Mouse (Mus musculus): Measurements from ENCODE around the gene Slc9b2. TPM values are rescaled to one million over a fixed set of nuclear protein-coding genes. Genes with fewer than 3 reads are reported as not detected.

Gene Slc9b2
- polyA plus RNA-seq, 1 experiment from 2014 or later, result 1.8 TPM

GRCm38 (mm10) chr3:135300081-135300480 lies 7.4 kb upstream of the Slc9b2 start:
- H3K27ac ChIP-seq, result no peak overlapping the region
- no peaks in the 10 kb centered on the region for H3K9me3 ChIP-seq (ENCODE audit: control insufficient read depth, low read length)
- no peak for ATAC-seq (ENCODE audit: low FRiP score)
- no peak overlapping the region for H3K4me2 ChIP-seq (replicated peaks)
- no peak overlapping the region for H3K4me3 ChIP-seq (replicated peaks; ENCODE audit: low read length)
- no peaks in the 10 kb centered on the region for H3K36me3 ChIP-seq (replicated peaks; ENCODE audit: control insufficient read depth, insufficient read depth)
- H3K9ac ChIP-seq, result no peak overlapping the region
- H3K27me3 ChIP-seq (ENCODE audit: control insufficient read depth, insufficient read depth, low read length), result no peaks in the 10 kb centered on the region
- WGBS, result 53% methylated on average over 6 of the region's 6 CpGs
- H3K4me1 ChIP-seq (replicated peaks; ENCODE audit: control insufficient read depth, insufficient read depth, low read length), result peaks cover 5% of the 10 kb centered on the region; the same call in 1 of the 2 replicates
- DNase-seq (ENCODE audit: low spot score), result no peak

DNA sequence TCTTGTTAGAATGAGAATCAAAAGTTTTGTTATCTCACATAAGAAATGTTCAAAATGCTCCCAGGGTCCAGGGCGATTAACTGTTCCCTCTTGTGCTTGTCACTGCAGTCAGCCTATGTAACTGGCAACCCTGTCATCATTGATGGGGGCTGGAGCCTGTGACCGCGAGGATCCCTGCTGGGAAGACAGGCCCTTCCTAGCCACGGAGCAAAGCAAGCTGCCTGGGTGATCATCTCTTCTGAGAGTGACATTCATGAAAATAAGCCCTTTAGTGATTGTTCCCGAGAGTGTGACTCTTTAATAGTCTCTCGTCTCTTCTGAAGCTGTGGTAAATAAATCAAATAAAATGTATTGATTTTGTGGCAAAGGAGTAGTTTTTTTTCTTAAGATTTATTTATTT lies 3.4 kb upstream of the Slc9b2 start:
- Histone ChIP-seq H3K27me3 (ENCODE audit: control insufficient read depth, insufficient read depth, low read length) (no peaks in the 10 kb centered on the region), H3K4me3 (replicated peaks; ENCODE audit: low read length) (no peak overlapping the region), H3K36me3 (replicated peaks; ENCODE audit: control insufficient read depth, insufficient read depth) (no peaks in the 10 kb centered on the region), H3K9ac (no peak overlapping the region), H3K4me2 (replicated peaks) (no peak overlapping the region), H3K4me1 (replicated peaks; ENCODE audit: control insufficient read depth, insufficient read depth, low read length) (peaks cover 13% of the 10 kb centered on the region; the same call in 1 of the 2 replicates), H3K27ac (no peak overlapping the region), H3K9me3 (ENCODE audit: control insufficient read depth, low read length) (no peaks in the 10 kb centered on the region)
- WGBS, result 12% methylated on average over 6 of the region's 6 CpGs
- no peak for ATAC-seq (ENCODE audit: low FRiP score)
- no peak for DNase-seq (ENCODE audit: low spot score)

GRCm38 (mm10) chr3:135304566-135304965 lies 2.9 kb upstream of the Slc9b2 start:
- H3K36me3 ChIP-seq (replicated peaks; ENCODE audit: control insufficient read depth, insufficient read depth), result no peaks in the 10 kb centered on the region
- H3K9me3 ChIP-seq (ENCODE audit: control insufficient read depth, low read length), result no peaks in the 10 kb centered on the region
- H3K9ac ChIP-seq, result no peak overlapping the region
- no peak overlapping the region for H3K27ac ChIP-seq
- H3K4me1 ChIP-seq (replicated peaks; ENCODE audit: control insufficient read depth, insufficient read depth, low read length), result peaks cover 13% of the 10 kb centered on the region; the same call in 1 of the 2 replicates
- 10% methylated on average over 9 of the region's 9 CpGs for WGBS
- no peaks in the 10 kb centered on the region for H3K27me3 ChIP-seq (ENCODE audit: control insufficient read depth, insufficient read depth, low read length)
- H3K4me3 ChIP-seq (replicated peaks; ENCODE audit: low read length), result no peak overlapping the region
- H3K4me2 ChIP-seq (replicated peaks), result no peak overlapping the region
- ATAC-seq (ENCODE audit: low FRiP score) (no peak), DNase-seq (ENCODE audit: low spot score) (no peak)

DNA sequence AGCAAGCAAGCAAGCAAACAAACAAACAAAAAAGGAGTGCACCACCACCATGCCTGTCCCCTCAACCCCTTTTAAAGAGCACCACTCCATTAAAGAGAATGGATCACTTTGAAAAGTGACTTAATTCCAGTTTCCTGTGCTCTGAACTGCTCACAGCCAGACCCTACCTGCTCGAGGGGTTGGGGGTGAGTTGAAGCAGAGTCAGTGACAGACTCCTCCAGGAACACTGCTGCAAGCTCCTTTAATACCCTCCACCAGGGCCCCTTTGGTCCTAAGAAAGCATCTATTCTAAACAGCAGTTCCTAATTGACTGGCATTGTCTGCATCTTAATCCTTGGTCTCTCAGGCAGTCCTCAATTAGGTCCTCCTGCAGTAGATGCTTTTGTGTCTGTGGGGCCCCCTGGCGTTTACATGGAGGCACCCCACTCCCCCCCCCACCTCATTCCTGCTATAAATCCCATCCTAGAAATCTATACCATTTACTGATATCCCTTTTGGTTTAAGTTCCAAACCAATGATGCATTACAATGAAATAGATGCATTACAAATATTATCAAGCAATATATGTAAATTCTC lies 5.5 kb downstream of the Slc9b2 start:
- no peak for ATAC-seq (ENCODE audit: low FRiP score)

GRCm38 (mm10) chr3:135313727-135314126 lies 6.2 kb downstream of the Slc9b2 start:
- Histone ChIP-seq H3K4me3 (replicated peaks; ENCODE audit: low read length) (no peak overlapping the region), H3K36me3 (replicated peaks; ENCODE audit: control insufficient read depth, insufficient read depth) (no peaks in the 10 kb centered on the region)
- no peak for DNase-seq (ENCODE audit: low spot score)

More for the DNA sequence above, 5.5 kb downstream of the Slc9b2 start:
- no peaks in the 10 kb centered on the region for H3K27me3 ChIP-seq (ENCODE audit: control insufficient read depth, insufficient read depth, low read length)
- no peak overlapping the region for H3K27ac ChIP-seq
- H3K4me3 ChIP-seq (replicated peaks; ENCODE audit: low read length), result no peak overlapping the region
- no peak for DNase-seq (ENCODE audit: low spot score)
- H3K36me3 ChIP-seq (replicated peaks; ENCODE audit: control insufficient read depth, insufficient read depth), result no peaks in the 10 kb centered on the region
- H3K4me2 ChIP-seq (replicated peaks), result no peak overlapping the region
- H3K4me1 ChIP-seq (replicated peaks; ENCODE audit: control insufficient read depth, insufficient read depth, low read length), result 0 out of 2 replicates have a peak, but pooled peaks cover under 1% of the 10 kb centered on the region
- 15% methylated on average over 2 of the region's 2 CpGs for WGBS
- no peak overlapping the region for H3K9ac ChIP-seq
- no peaks in the 10 kb centered on the region for H3K9me3 ChIP-seq (ENCODE audit: control insufficient read depth, low read length)

GRCm38 (mm10) chr3:135314811-135315210 lies 7.3 kb downstream of the Slc9b2 start:
- Histone ChIP-seq H3K4me1 (replicated peaks; ENCODE audit: control insufficient read depth, insufficient read depth, low read length) (no peaks in the 10 kb centered on the region), H3K4me3 (replicated peaks; ENCODE audit: low read length) (no peak overlapping the region), H3K9ac (no peak overlapping the region), H3K4me2 (replicated peaks) (no peak overlapping the region), H3K27ac (no peak overlapping the region), H3K9me3 (ENCODE audit: control insufficient read depth, low read length) (no peaks in the 10 kb centered on the region), H3K27me3 (ENCODE audit: control insufficient read depth, insufficient read depth, low read length) (no peaks in the 10 kb centered on the region), H3K36me3 (replicated peaks; ENCODE audit: control insufficient read depth, insufficient read depth) (no peaks in the 10 kb centered on the region)
- 64% methylated on average over 2 of the region's 2 CpGs for WGBS
- ATAC-seq (ENCODE audit: low FRiP score) (no peak), DNase-seq (ENCODE audit: low spot score) (no peak)

More at GRCm38 (mm10) chr3:135313727-135314126, 6.2 kb downstream of the Slc9b2 start:
- no peak overlapping the region for H3K9ac ChIP-seq
- WGBS, result 39% methylated on average over 2 of the region's 2 CpGs
- no peaks in the 10 kb centered on the region for H3K4me1 ChIP-seq (replicated peaks; ENCODE audit: control insufficient read depth, insufficient read depth, low read length)
- H3K4me2 ChIP-seq (replicated peaks), result no peak overlapping the region
- ATAC-seq (ENCODE audit: low FRiP score), result peak; percentile 48; the same call in 1 of the 2 replicates
- no peaks in the 10 kb centered on the region for H3K9me3 ChIP-seq (ENCODE audit: control insufficient read depth, low read length)
- H3K27me3 ChIP-seq (ENCODE audit: control insufficient read depth, insufficient read depth, low read length), result no peaks in the 10 kb centered on the region
- no peak overlapping the region for H3K27ac ChIP-seq

- no peak overlapping the region for H3K27ac ChIP-seq
- H3K4me2 ChIP-seq (replicated peaks), result no peak overlapping the region
- no peaks in the 10 kb centered on the region for H3K4me1 ChIP-seq (replicated peaks; ENCODE audit: control insufficient read depth, insufficient read depth, low read length)
- DNase-seq (ENCODE audit: low spot score), result no peak
- no peak overlapping the region for H3K4me3 ChIP-seq (replicated peaks; ENCODE audit: low read length)
- H3K27me3 ChIP-seq (ENCODE audit: control insufficient read depth, insufficient read depth, low read length), result no peaks in the 10 kb centered on the region
- H3K36me3 ChIP-seq (replicated peaks; ENCODE audit: control insufficient read depth, insufficient read depth), result no peaks in the 10 kb centered on the region
- H3K9me3 ChIP-seq (ENCODE audit: control insufficient read depth, low read length), result no peaks in the 10 kb centered on the region
- ATAC-seq (ENCODE audit: low FRiP score), result no peak
- WGBS, result 93% methylated on average over 9 of the region's 9 CpGs
- no peak overlapping the region for H3K9ac ChIP-seq
Measured at GRCm38 (mm10) chr3:135315720-135316425, 8.4 kb downstream of the Slc9b2 start.

GRCm38 (mm10) chr3:135318331-135318730 lies 10.8 kb downstream of the Slc9b2 start:
- Histone ChIP-seq H3K9ac (no peak overlapping the region), H3K4me3 (replicated peaks; ENCODE audit: low read length) (no peak overlapping the region), H3K36me3 (replicated peaks; ENCODE audit: control insufficient read depth, insufficient read depth) (no peaks in the 10 kb centered on the region), H3K9me3 (ENCODE audit: control insufficient read depth, low read length) (no peaks in the 10 kb centered on the region), H3K27me3 (ENCODE audit: control insufficient read depth, insufficient read depth, low read length) (no peaks in the 10 kb centered on the region), H3K4me2 (replicated peaks) (no peak overlapping the region), H3K27ac (no peak overlapping the region), H3K4me1 (replicated peaks; ENCODE audit: control insufficient read depth, insufficient read depth, low read length) (no peaks in the 10 kb centered on the region)
- no peak for DNase-seq (ENCODE audit: low spot score)
- no peak for ATAC-seq (ENCODE audit: low FRiP score)
- 84% methylated on average over 11 of the region's 11 CpGs for WGBS

GRCm38 (mm10) chr3:135324354-135324753 lies 16.9 kb downstream of the Slc9b2 start:
- Histone ChIP-seq H3K9ac (no peak overlapping the region), H3K4me1 (replicated peaks; ENCODE audit: control insufficient read depth, insufficient read depth, low read length) (0 out of 2 replicates have a peak, but pooled peaks cover 2% of the 10 kb centered on the region), H3K4me2 (replicated peaks) (no peak overlapping the region), H3K9me3 (ENCODE audit: control insufficient read depth, low read length) (no peaks in the 10 kb centered on the region), H3K27ac (no peak overlapping the region), H3K4me3 (replicated peaks; ENCODE audit: low read length) (no peak overlapping the region), H3K27me3 (ENCODE audit: control insufficient read depth, insufficient read depth, low read length) (no peaks in the 10 kb centered on the region), H3K36me3 (replicated peaks; ENCODE audit: control insufficient read depth, insufficient read depth) (no peaks in the 10 kb centered on the region)
- 16% methylated on average over 6 of the region's 6 CpGs for WGBS
- DNase-seq (ENCODE audit: low spot score) (no peak), ATAC-seq (ENCODE audit: low FRiP score) (no peak)

Data from hindbrain, embryonic 14.5 days (tissue).